Mouse (Mus musculus) heart, adult 8-10 months (tissue): ENCODE results near the gene Crisp2. TPM values are rescaled to one million over a fixed set of nuclear protein-coding genes. Genes with fewer than 3 reads are reported as not detected.
"Not testable (repeated sequence)": the region's sequence is repeated elsewhere in the genome, so short reads cannot be mapped to it uniquely, and the experiment has no call there.

Experiments
- DNase-seq: peaks from one replicate; pipeline ENCODE4 v3.0.0; 2022; ENCODE audit warnings: low spot score
- total RNA-seq, 4 experiments: library from RNA; stranded (reverse); gene quantifications; 2 replicates each; pipeline ENCODE4 v1.2.4; 2022

Gene Crisp2
- total RNA-seq = not detected

DNA sequence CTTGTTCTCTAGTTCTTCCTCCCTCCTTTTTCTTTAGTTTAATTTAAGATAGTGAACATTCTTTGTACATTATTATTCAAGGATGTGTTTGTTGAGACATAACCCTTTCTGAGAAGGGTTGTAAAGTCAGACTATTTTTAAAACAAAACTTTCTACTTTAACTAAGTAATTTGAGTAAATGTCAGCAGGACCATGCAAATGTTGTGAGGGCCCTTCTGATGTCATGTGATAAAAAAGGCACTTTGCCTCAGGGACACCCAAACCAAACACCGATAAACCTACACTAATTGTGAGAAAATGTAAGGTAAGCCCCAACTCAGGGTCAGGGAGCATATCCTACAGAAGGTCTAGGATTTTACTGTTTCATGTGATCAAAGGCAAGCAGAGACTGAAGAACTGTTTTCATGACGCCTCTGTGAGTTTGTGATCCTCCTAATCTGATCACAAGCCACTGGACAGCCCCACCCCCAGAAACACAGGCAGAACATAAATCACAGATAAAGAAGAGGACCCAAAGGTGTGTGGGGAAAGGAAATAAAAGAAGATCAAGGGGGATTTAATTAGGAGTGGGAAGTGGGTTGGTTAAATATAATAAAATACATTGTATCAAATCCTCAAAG is at the start of gene Crisp2:
Crisp2 (minus strand) TSS at position 51 of the 620 bp plus-strand sequence.
- no peak for DNase-seq

DNA sequence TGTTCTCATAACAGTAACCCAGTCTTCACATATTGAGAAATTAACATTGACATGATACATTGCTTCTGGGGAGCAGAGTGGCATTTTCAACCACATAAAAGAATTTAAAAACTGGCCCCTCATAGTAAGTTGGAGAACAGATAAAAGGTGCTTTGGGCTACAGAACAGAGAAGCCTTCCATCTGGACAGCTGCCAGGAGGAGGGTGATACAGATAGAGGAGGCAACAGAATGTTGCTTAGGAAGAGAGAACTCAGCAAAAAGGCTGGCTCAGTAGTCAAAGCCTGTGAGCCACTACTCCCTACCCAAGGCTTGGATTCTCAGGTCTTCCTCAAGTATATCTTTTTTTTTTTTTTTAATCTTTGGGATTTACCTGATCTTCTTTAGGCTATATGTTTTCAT is 48.3 kb upstream of the Crisp2 start:
- DNase-seq = no peak

DNA sequence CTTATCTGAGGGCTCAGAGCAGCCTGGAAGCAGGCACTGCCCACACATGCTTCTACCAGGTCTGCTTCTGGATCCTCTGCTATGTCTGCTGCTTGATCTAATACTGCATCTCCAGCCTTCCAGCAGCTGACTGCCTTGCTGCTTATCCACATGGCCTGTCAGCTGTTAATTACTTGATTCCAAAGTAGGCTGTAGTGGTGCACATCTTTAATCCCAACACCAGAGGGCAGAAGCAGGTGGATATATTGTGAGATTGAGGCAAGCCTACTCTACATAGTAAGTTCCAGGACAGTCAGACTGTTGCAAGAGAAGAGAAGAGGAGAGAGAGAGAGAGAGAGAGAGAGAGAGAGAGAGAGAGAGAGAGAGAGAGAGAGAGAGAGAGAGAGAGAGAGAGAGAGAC is 30.5 kb upstream of the Crisp2 start:
- DNase-seq = peak; percentile 13

DNA sequence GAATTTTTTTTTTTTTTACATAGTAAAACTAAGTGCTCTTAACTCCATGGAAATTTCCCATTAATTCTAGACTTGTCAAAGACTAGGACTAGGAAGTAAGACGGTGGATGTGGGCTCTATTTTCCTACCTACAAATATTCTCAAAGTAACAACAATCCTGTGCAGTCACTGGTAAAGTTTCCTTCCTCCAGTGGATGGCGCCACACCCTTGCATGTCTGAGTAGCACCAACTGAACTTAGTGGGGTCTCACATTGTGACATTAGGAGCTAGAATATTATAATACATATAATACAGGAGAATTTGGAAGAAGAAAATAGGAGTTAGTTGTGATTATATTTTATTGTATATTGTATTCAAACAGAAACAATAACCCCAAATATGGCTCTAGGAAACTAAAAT is 25.1 kb upstream of the Crisp2 start:
- DNase-seq = no peak

DNA sequence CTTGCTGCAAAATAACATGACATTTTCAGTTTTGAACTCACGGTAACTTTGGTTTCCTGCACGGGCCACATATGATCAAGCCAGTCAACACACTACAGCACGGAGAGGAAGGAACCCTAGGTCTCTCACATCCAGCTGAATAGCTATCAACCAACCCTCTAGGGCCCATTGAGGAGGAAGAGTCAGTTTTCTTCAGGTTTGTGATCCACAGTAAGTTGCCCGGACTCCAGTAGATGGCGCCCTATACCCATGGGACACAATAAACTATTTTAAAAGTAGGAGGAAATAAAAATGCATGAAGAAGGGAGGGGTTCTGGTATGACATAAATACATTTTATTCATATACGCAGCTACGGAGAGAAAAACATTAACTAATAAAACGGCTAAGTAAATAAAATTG is 17.7 kb upstream of the Crisp2 start:
- DNase-seq = peak; percentile 29

DNA sequence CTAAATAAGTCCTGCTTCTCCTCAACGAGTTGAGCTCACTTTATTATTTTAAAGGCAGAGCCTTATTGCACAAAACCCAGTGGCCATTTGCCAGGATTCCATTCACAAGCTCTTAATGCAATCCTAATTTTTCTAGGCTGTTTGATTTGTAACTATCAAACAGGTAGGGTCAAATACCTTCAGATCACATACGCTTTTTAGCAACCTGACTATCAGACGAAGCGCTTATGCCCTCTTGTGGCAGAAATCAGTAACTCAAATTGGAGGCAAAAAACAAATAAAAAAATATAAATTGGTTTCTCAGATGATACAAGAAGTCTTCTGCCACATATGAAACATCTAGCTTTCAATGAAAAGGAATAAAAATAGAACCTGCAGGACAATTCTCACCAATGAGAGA is 17.0 kb upstream of the Crisp2 start:
- no peak for DNase-seq

DNA sequence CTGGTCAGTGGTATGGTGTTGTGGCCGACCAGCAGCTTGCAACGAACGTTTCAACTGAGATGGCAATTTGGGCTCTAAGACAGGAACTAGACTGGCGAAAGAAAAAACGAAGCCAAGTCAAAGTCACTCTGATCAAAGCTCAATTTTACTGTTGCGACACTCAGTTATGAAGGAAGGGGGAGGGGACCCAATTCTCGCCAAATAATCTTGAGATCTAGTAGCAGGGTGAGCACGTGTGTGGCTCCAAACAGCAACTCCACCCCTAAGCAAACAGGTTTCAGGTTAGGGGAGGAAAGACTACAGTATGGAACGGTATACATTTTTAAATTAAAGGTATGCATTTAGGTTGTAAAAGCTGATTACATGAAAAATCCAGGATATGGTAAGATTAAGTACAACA is 14.7 kb upstream of the Crisp2 start:
- no peak for DNase-seq

DNA sequence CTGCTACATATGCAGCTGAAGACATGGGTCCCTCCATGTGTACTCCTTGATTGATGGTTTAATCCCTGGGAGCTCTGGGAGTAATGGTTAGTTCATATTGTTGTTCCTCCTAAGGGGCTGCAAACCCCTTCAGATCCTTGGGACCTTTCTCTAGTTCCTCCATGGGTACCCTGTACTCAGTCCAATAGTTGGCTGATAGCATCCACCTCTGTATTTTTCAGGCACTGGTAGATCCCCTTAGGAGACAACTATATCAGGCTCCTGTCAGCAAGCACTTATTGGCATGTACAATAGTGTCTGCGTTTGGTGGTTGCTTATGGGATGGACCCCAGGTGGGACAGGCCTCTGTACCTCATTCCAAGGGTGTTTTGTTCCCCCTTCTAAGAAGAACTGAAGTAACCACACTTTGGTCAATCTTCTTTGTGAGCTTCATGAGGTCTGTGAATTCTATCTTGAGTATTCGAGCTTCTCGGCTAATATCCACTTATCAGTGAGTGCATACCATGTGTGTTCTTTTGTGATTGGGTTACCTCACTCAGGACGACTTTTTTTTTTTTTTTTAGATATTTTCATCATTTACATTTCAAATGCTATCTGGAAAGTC is 10.6 kb upstream of the Crisp2 start:
- no peak for DNase-seq

DNA sequence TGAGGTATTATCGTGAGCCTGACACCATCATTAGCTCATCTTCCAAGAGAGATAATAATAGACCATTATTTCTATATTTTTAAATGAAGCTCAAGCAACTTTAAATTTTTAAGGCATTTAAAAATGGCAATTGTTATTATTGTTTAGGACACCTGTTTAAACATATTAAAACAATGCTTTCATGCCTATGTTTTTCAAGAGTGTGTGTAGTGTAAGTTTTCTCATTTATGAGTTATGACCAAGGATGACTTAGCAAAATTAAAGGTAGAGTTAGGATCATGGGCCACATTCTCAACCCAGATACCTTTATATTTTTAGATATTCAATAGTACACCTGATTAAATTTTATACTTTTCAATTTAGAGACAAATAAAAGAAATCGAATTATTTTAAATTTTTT is 5.5 kb upstream of the Crisp2 start:
- no peak for DNase-seq

DNA sequence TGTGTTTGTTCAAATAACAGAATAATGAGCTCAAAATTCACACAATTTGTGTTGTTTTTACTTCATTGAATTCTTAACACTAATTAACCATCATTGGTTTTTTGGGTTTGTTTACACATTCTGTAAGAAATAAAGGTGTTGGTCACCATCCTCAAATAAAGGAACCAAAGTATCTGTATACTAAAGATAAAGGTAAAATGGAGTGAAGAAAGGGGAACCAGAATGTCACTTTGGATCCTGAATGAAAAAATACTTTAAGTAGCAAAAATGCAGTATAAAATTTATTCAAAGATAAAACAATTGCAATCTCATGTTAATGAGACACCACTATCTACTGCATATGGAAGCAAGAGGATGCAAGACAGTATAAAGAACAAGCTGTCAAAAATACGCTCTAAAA is 4.8 kb upstream of the Crisp2 start:
- no peak for DNase-seq

DNA sequence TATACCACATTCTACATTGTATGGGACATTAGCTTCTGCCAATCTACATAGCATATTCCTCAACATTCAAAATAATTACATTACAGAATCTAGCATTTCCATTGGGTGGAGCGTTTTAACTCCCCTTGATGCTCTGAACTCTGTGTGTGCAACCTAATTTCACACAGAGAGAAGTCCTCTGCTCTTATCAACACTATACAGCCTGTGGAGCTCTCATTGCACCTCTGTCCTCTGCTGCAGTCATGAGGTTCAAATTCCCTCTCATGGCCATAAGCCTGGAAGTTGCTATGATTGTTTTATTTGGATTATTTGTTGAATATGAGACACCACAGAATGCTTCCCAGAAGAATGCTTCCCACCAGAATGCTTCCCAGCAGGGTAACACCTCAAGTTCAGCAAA is 4.1 kb upstream of the Crisp2 start, which contains the start of gene Rhag:
Rhag (plus strand) TSS at position 193 of the 400 bp plus-strand sequence.
- no peak for DNase-seq

DNA sequence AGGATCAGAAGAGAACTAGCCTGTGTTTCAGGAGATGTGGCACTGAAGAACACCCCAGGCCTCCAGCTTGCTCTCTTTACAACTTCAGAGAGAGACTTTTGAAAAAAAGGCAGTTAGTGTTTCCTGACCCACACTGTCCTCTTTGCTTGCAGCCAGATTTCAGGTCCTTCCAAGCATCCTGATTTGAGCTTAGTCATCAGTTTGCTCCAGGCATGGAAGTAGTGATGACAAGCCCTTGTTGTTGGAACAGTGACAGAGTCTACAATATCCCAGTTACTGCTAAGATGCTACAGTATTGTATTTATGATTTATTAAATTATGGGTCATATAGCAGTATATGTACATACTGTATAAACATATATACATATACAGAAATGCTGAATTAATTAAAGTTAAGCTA is 1.3 kb upstream of the Crisp2 start:
- no peak for DNase-seq

DNA sequence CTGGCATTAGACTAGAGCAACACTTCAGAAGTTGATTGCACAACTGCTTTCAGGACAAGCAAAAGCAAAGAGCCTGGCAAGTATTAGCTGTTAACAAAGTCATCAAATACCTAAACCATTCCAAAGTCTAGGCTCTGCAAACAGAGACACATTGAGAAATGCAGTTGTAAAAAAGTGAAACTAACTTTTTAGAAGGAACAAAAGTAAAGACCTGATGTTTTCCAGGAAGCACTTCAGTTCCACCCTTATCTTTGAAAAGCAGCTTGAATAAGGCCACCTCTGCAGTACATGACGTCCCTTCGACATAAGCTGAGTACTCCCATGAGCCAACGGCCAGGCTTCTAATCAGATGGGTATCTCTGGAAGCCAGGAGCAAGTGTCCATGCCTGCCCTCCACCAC is 253 bp downstream of the Crisp2 start:
- no peak for DNase-seq

DNA sequence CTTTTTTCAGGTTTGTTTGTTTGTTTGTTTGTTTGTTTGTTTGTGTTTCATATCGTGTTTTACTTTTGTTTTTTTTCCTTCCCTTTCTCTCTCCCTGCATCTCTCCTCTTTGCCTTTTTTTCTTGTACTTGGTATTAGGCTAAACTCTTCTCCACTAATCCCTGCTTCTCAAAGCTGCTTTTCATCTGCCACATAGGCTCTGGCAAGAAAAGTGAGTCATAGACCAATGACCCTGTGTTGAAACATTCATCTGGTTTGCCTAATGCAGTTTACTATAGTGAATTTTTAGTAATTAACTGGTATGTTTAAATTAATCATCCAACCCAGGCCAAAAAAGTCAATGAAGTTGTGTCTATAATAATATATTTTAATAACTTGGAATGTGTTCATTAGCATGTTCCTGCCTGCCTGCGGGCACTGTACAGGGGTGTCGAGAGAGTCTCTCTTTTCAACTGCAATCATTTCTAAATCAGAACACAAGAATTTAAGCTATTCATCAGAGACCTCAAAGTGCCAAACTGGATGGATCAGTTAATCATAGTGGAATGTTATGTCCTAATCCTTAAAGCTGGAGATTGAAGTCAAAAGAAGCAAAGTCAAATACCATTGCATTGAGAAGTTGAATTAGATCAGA is 4.0 kb downstream of the Crisp2 start:
- no peak for DNase-seq

DNA sequence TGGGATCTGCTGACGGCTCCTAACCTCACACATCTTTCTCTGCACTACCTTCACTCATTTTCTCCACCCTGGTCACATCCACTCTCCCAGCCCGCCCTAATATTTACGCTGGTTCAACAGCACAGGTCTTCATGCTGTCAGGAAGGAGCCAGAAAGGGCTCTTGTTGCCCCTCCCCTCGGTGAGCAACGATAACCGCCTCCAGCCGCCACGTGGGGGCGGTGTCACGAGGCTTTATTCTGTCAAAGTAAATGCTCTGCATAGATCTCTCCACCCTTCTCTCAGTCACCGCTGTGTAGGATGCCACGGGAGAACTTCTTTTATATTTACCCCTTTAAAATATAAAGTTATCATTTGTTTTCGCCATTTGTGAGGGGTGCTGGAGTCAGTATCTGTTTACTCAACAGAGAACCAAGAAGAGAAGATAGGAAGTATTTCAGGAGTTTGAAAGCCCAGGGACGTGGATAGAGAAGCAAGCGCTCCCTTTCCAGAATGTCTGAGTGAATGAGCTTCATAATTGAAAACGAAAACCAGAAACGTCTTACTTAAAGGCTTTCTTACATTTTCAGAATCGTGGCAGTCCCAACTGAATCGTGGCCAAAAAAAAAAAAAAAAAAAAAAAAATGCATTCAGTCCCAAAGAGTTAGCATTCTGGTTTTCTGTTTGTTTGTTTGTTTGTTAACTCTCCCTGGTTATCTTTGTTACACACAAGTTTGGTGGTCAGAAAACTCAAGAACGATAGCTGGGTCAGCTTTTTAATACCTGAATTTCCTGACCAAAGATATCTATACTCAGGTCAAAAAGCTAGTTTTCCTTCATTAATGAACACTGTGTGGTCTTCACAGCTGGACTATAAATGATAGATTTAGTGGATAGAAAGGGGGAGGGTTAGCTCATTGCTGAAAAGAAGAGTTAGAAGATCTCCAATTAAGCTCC is 12.6 kb downstream of the Crisp2 start:
- DNase-seq = no peak

DNA sequence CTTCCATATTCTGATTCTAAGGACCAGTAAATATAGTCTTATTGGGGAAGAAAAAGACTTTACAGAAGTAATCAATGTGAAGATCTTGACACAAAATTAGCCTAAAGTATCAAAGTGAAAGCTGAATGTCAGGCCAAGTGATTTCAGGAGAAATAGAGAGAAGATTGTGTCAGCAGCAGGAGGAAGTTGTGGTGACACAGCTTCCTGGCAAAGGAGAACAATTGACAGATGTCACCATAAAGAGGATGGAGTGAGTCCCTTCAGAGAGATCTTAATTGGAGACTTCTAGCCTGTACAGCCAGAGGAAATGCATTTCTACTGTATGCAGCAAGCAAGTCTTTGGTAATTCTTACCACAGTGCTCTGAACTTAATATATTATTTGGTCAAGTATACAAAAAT is 16.9 kb downstream of the Crisp2 start:
- no peak for DNase-seq

DNA sequence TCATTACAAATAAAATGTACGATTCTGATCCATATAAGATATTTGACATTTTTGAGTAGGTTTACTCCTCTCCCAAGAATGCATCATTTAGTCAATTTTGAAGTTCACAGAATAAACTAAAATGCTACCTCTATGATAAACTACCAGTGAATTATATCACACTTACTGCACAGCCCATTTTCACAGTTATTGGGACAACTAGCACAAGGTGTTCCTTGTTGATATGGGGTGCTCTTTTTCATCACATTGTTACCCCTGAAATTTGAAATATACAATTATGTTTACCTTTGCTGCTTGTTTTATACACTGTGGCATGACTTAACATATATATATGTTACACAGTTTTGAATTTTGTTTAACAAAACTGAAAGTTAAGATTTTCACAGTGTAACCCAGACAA is 39.7 kb downstream of the Crisp2 start:
- no peak for DNase-seq

DNA sequence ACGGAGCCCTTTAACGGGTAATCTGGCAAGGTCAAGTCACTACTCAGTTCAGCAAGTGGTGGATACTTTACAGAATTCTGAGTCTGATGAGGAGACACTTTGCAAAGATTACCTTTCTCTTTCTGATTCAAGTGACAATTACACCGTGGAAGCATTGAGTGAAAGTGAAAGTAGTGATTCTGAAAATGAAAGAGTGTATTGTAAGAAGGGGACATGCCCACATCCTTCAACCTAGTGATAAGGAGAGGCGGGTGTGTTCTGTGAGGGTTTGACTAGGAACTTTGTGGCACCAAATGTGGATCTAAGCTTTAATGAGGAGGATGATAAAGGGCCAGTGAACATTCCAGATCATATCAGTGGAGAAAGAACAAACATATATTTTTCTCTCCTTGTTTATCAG is 43.1 kb downstream of the Crisp2 start:
- DNase-seq = no peak

DNA sequence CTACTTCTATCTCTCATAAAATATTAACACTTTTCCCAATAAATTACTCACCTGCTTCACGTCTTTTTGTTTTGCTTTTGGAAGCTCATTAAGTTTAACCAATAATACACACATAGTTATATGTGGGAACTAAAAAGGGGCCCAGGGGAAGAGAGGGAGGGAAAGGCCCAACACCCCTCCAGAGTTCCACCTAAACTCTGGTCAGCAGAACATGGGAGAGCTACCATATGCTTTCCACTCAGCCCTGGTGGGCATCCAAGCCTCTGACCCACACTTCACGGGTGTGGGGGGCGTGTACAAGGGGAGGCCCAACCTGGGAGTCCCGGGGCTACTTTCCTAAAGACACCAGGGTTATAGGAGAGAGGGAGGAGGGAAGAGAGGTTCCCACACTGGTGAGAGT is 75.1 kb downstream of the Crisp2 start:
- no peak for DNase-seq

DNA sequence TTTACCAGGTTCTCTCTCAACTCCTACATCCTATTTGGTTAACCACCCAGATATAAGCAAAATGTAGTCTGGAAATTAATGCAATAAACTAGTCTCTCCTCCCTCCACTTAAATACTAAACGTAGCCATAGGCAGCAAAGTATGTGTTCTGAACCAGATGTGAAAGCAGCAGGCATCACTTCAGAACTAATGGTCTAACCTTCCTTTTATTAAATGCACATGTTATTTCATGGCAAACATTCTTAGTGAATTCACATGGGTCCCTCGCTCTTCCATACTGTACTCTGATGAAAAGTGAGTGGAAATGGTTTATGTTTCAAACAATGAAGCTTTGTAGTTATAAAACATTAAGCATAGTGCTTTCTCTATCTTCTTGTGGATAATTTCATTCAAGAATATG is 75.5 kb downstream of the Crisp2 start:
- DNase-seq = no peak

DNA sequence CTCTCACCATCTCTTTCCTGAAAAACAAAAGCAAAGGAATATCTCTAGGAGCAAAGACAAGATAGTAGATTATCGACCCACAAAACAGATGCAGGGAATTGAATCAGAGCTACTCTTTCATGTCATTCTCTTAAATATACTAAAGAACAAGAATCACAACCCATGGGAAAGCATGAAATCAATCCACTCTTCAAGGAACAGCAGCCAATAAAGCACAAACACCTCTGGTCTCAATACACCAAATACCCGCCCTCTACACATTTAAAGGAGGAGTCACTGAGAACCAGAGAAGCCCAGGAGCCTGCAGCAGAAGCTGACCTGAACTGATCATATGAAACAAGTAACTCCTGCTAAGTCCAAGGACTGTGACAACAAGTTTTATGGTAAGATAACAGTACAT is 80.0 kb downstream of the Crisp2 start, which contains the start of gene Esp1:
Esp1 (plus strand) TSS at position 301 of the 400 bp plus-strand sequence.
- DNase-seq = no peak

DNA sequence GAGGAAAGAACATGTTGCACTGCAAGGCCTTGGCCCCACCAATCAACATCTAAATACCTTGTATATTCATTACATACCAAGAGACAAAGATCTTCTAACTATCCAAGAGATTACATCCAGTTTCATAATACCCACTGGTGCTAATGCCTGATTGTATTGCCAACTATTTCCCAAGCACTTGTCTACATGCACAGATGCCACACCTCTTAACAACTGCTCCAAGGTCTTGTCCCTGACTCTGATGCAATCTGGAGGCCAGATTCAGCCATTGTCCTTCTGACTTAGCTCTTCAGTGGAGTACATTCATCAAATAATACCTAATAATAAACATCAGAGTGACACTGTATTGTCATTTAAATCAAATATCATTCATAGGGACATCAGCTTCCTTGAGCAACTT is 89.7 kb downstream of the Crisp2 start:
- DNase-seq = not testable (repeated sequence)
